In genomic region chr7:139151116-139151515, GRCm38 (mm10) we compare ENCODE assay signal across 7 mouse cellular contexts.
A peak's percentile ranks its signal among the peaks of the same experiment; 100 is the strongest.
DNase-seq lines count a peak whose midpoint lies in the region; ATAC-seq and TF ChIP-seq lines count a peak whose summit lies in the region.

No protein-coding gene starts in this region.

- H3K4me3 ChIP-seq in forebrain, postnatal 0 days (ENCODE audit: low read depth, low read length): no peak overlapping the region
- H3K4me3 ChIP-seq in kidney, embryonic 14.5 days (ENCODE audit: low read length): no peak overlapping the region
- no peak overlapping the region for H3K4me3 ChIP-seq in stomach, embryonic 15.5 days (replicated peaks)

- no peaks in the 10 kb centered on the region for H3K27me3 ChIP-seq in forebrain, postnatal 0 days (ENCODE audit: insufficient read depth, low read length)
- no peaks in the 10 kb centered on the region for H3K27me3 ChIP-seq in kidney, embryonic 14.5 days (ENCODE audit: control insufficient read depth, insufficient read depth, low read length)
- no peaks in the 10 kb centered on the region for H3K27me3 ChIP-seq in stomach, embryonic 15.5 days (replicated peaks)

- peaks cover 18% of the 10 kb centered on the region for H3K4me1 ChIP-seq in forebrain, postnatal 0 days (ENCODE audit: insufficient read depth)
- H3K4me1 ChIP-seq in kidney, embryonic 14.5 days (ENCODE audit: control insufficient read depth, insufficient read depth, low read length): 0 out of 2 replicates have a peak, but pooled peaks cover 4% of the 10 kb centered on the region
- H3K4me1 ChIP-seq in stomach, embryonic 15.5 days: 0 out of 2 replicates have a peak, but pooled peaks cover 7% of the 10 kb centered on the region

- TF ChIP-seq CTCF in forebrain, postnatal 0 days (IDR thresholded peaks at IDR 0.05; ENCODE audit: low read depth): no peak

- peak; percentile 75 for DNase-seq in CD4-positive, CD25-positive, alpha-beta regulatory T cell, adult 2 months (ENCODE audit: low read depth, low spot score)
- peak; percentile 84 for DNase-seq in MN1 (ENCODE audit: low spot score)
- DNase-seq in forebrain, postnatal 0 days: peak; percentile 84
- peak; percentile 79 for DNase-seq in mesoderm, embryonic 11.5 days (ENCODE audit: low read depth, low spot score)
- DNase-seq in spleen, postnatal 14 days (ENCODE audit: low spot score in 2 of 2): no peak

- ATAC-seq in forebrain, postnatal 0 days: peak; percentile 98
- ATAC-seq in kidney, embryonic 14.5 days (ENCODE audit: low FRiP score, low TSS enrichment): peak; percentile 82
- ATAC-seq in stomach, embryonic 15.5 days (ENCODE audit: insufficient read depth, low FRiP score, low read depth): peak; percentile 79

- H3K36me3 ChIP-seq in forebrain, postnatal 0 days (ENCODE audit: insufficient read depth): no peaks in the 10 kb centered on the region
- H3K36me3 ChIP-seq in kidney, embryonic 14.5 days (ENCODE audit: control insufficient read depth, insufficient read depth, low read length): no peaks in the 10 kb centered on the region
- H3K36me3 ChIP-seq in stomach, embryonic 15.5 days: no peaks in the 10 kb centered on the region

- H3K27ac ChIP-seq in forebrain, postnatal 0 days (ENCODE audit: low read depth, low read length): no peak overlapping the region
- H3K27ac ChIP-seq in kidney, embryonic 14.5 days (ENCODE audit: low read depth, low read length): no peak overlapping the region
- no peak overlapping the region for H3K27ac ChIP-seq in stomach, embryonic 15.5 days

- H3K4me2 ChIP-seq in forebrain, postnatal 0 days (ENCODE audit: low read depth): peak overlapping the region; percentile 23; the same call in 1 of the 2 replicates
- H3K4me2 ChIP-seq in kidney, embryonic 14.5 days (replicated peaks; ENCODE audit: low read depth, low read length): no peak overlapping the region
- no peak overlapping the region for H3K4me2 ChIP-seq in stomach, embryonic 15.5 days

- no peaks in the 10 kb centered on the region for H3K9me3 ChIP-seq in forebrain, postnatal 0 days (ENCODE audit: low read length)
- no peaks in the 10 kb centered on the region for H3K9me3 ChIP-seq in kidney, embryonic 14.5 days (ENCODE audit: control insufficient read depth, low read length)
- H3K9me3 ChIP-seq in stomach, embryonic 15.5 days: no peaks in the 10 kb centered on the region

- WGBS in forebrain, postnatal 0 days: 32% methylated on average over 10 of the region's 10 CpGs
- 27% methylated on average over 10 of the region's 10 CpGs for WGBS in kidney, embryonic 14.5 days
- 22% methylated on average over 10 of the region's 10 CpGs for WGBS in stomach, embryonic 15.5 days

- H3K9ac ChIP-seq in forebrain, postnatal 0 days: 0 out of 2 replicates have a peak overlapping the region, but pooled peaks have one; percentile 4
- H3K9ac ChIP-seq in kidney, embryonic 14.5 days (ENCODE audit: low read depth, low read length): no peak overlapping the region
- H3K9ac ChIP-seq in stomach, embryonic 15.5 days: no peak overlapping the region

Comparison
In these comparisons a context has a peak if more than half of its experiments do, and no peak if none do; other contexts are left out.
1. DNase-seq: peak in CD4-positive, CD25-positive, alpha-beta regulatory T cell, adult 2 months (single experiment), MN1 (single experiment), forebrain, postnatal 0 days (single experiment) and mesoderm, embryonic 11.5 days (single experiment); none in spleen, postnatal 14 days (0 of 2).
2. Peak in every context shown above with its lines, with median percentiles within 50 percentile points of each other: ATAC-seq.